Mouse (Mus musculus) kidney, embryonic 15.5 days (tissue): ENCODE measurements around the gene Crtc2. TPM values are rescaled to one million over a fixed set of nuclear protein-coding genes. Genes with fewer than 3 reads are reported as not detected.
"Not testable (repeated sequence)": the region's sequence is repeated elsewhere in the genome, so short reads cannot be mapped to it uniquely, and the experiment has no call there.

ENCODE experiments used
- ATAC-seq: fragments of 200-750 bp; cut with Nextera tagmentation; replicated peaks from 2 replicates; pipeline ENCODE4 v1.8.0; 2017; ENCODE audit warnings: moderate TSS enrichment; ENCODE audit not compliant: low FRiP score
- H3K27ac ChIP-seq: fragments of 300-500 bp; sonication (generic); 2 replicates; pipeline ENCODE4 v1.5.1; 2015; ENCODE audit warnings: mild to moderate bottlenecking, inconsistent platforms
- H3K27me3 ChIP-seq: fragments of 300-500 bp; sonication (generic); 2 replicates; pipeline ENCODE4 v1.6.1; 2015; ENCODE audit warnings: inconsistent platforms
- H3K36me3 ChIP-seq: fragments of 300-500 bp; sonication (generic); 2 replicates; pipeline ENCODE4 v1.6.1; 2015; ENCODE audit warnings: inconsistent platforms
- H3K4me1 ChIP-seq: fragments of 300-500 bp; sonication (generic); 2 replicates; pipeline ENCODE4 v1.6.1; 2015; ENCODE audit warnings: inconsistent platforms
- H3K4me2 ChIP-seq: fragments of 300-500 bp; sonication (generic); 2 replicates; pipeline ENCODE4 v1.6.1; 2015; ENCODE audit warnings: moderate library complexity, mild to moderate bottlenecking, inconsistent platforms
- H3K4me3 ChIP-seq: fragments of 300-500 bp; sonication (generic); replicated peaks from 2 replicates; pipeline ENCODE4 v1.5.1; 2015; ENCODE audit warnings: mild to moderate bottlenecking, inconsistent platforms
- H3K9ac ChIP-seq: fragments of 300-500 bp; sonication (generic); 2 replicates; pipeline ENCODE4 v1.6.1; 2015; ENCODE audit warnings: mild to moderate bottlenecking, inconsistent platforms
- H3K9me3 ChIP-seq: fragments of 300-500 bp; sonication (generic); replicated peaks from 2 replicates; pipeline ENCODE4 v1.6.1; 2016; ENCODE audit warnings: inconsistent platforms
- WGBS: fragments of 180-500 bp; shearing (Covaris S2); methylation state at CpG from one replicate; pipeline ENCODE4 v1.1.7; 2015; ENCODE audit warnings: mixed read lengths; 5-methylcytosine and 5-hydroxymethylcytosine counted together
- polyA plus RNA-seq: library from polyadenylated mRNA; unstranded; fragments of >200 nt; fragmentation: Nextera tagmentation; extraction: Ambion mirVana; gene quantifications from 2 replicates; pipeline ENCODE4 v1.2.1, GENCODE M21; 2015

Crtc2 gene
- polyA plus RNA-seq, 1 experiment from 2014 or later, result 26.1 TPM

DNA sequence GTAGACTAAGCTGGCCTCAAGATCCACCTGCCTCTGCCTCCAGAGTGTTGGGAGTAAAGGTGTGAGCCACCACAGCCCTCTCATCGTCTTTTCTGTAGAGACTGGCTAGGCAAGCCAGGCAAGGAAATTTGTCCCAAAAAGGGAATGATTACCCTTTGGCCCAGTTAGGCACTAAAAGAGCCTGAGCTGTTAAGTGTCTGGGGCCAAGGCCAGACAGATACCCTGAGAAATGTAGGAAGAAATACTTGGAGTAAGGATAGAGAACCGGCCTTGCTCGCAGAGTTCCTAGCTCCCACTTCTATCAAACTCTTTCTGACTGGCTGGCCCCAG, 6.4 kb upstream of the Crtc2 start:
- Histone ChIP-seq H3K9ac (peak overlapping the region; percentile 41), H3K27me3 (no peaks in the 10 kb centered on the region), H3K9me3 (no peaks in the 10 kb centered on the region), H3K4me2 (peak overlapping the region; percentile 85), H3K36me3 (peaks cover 26% of the 10 kb centered on the region), H3K4me1 (peaks cover 37% of the 10 kb centered on the region), H3K4me3 (peak overlapping the region; percentile 74), H3K27ac (peak overlapping the region; percentile 94)
- 0% methylated on average over 3 of the region's 3 CpGs for WGBS
- no peak; the same call in 1 of the 2 replicates for ATAC-seq

- WGBS, result under 1% methylated on average over 44 of the region's 44 CpGs
- Histone ChIP-seq H3K4me1 (peaks cover 31% of the 10 kb centered on the region), H3K36me3 (peaks cover 26% of the 10 kb centered on the region), H3K9ac (peak within 1 kb of the TSS; percentile 74), H3K4me3 (peak within 1 kb of the TSS; percentile 74), H3K27me3 (no peaks in the 10 kb centered on the region), H3K4me2 (peak within 1 kb of the TSS; percentile 85), H3K27ac (peak within 1 kb of the TSS; percentile 94), H3K9me3 (no peaks in the 10 kb centered on the region)
- peak; percentile 95 for ATAC-seq
Observed at GRCm38 (mm10) chr3:90247960-90248745, 5.8 kb upstream of the Crtc2 start, which contains the start of gene Slc39a1. Slc39a1 (plus strand) TSS chr3:90248172.

- Histone ChIP-seq H3K9ac (peak overlapping the region; percentile 74), H3K4me2 (peak overlapping the region; percentile 85), H3K9me3 (no peaks in the 10 kb centered on the region), H3K4me1 (peaks cover 25% of the 10 kb centered on the region), H3K36me3 (peaks cover 26% of the 10 kb centered on the region), H3K4me3 (peak overlapping the region; percentile 74), H3K27me3 (no peaks in the 10 kb centered on the region), H3K27ac (peak overlapping the region; percentile 94)
- WGBS, result 3% methylated on average over 10 of the region's 10 CpGs
- no peak for ATAC-seq
Observed at GRCm38 (mm10) chr3:90248746-90249100, 5.2 kb upstream of the Crtc2 start.

DNA sequence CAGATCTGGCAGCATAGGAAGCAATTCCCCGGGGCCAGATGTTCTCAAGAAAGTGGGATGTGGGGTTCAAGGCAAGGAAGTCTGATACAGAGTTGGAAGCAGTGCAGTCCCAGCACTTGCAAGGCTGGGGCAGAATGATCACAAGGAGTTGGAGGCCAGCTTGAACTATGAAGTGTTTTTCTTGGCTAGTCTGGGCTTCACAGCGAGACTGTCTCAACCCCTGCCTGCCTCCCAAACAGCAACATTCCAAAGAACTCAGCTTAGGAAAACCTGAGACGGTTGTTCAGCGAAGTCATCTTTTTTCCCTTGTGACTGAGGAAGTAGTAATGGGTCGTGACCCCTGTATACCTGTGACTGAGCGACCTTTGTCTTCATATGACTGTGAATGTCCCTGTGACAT, 3.2 kb upstream of the Crtc2 start:
- no peak overlapping the region for H3K9ac ChIP-seq
- H3K4me1 ChIP-seq, result peaks cover 32% of the 10 kb centered on the region
- WGBS, result 66% methylated on average over 6 of the region's 6 CpGs
- H3K27ac ChIP-seq, result 0 out of 2 replicates have a peak overlapping the region, but pooled peaks have one; percentile 41
- H3K9me3 ChIP-seq, result no peaks in the 10 kb centered on the region
- H3K4me2 ChIP-seq, result no peak overlapping the region
- H3K36me3 ChIP-seq, result peaks cover 26% of the 10 kb centered on the region
- H3K4me3 ChIP-seq, result no peak overlapping the region
- ATAC-seq, result no peak
- H3K27me3 ChIP-seq, result no peaks in the 10 kb centered on the region

DNA sequence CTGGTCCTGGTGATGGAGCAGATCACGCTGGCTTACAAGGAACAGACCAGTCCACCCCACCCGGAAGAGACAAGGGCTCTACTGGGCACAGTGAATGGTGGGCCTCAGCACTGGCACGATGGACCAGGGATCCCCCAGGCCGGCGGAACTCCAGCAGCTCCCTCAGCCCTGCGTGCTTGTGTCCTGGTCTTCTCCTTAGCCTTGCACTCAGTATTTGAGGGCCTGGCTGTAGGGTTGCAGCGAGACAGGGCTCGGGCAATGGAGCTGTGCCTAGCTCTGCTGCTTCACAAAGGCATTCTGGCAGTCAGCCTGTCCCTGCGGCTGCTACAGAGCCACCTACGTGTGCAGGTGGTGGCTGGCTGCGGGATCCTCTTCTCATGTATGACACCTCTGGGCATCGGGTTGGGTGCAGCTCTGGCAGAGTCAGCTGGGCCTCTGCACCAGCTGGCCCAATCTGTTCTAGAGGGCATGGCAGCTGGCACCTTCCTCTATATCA, 2.2 kb upstream of the Crtc2 start:
- Histone ChIP-seq H3K4me1 (peaks cover 38% of the 10 kb centered on the region), H3K36me3 (peaks cover 27% of the 10 kb centered on the region)
- not testable (repeated sequence) for H3K9me3 ChIP-seq, H3K4me2 ChIP-seq, H3K9ac ChIP-seq, H3K4me3 ChIP-seq, H3K27me3 ChIP-seq, ATAC-seq, H3K27ac ChIP-seq
- WGBS, result 93% methylated on average over 10 of the region's 12 CpGs

GRCm38 (mm10) chr3:90252659-90253058, 1.3 kb upstream of the Crtc2 start:
- not testable (repeated sequence) for H3K27ac ChIP-seq, H3K4me2 ChIP-seq, ATAC-seq, H3K27me3 ChIP-seq, H3K4me3 ChIP-seq, H3K9ac ChIP-seq, H3K9me3 ChIP-seq
- WGBS, result 88% methylated on average over 2 of the region's 2 CpGs
- Histone ChIP-seq H3K36me3 (peaks cover 35% of the 10 kb centered on the region), H3K4me1 (peaks cover 35% of the 10 kb centered on the region)

DNA sequence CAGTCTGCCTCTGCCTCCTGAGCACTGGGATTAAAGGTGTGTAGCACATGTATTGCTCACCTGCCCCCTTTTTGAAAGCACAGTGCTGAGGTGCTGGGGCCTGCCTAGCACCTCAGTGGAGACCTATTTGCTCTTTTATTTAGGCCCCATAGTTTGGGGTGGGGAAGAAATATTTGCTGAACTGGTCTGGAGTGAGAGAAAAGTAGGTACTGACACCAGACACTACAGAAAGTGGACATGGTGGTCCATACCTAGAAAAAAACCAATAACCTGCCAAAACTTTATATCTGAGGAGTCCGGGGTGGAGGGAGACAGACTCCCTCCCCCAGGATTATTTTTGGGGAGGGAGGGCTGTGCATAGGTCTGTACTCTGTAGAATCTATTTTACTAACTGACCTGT, 789 bp upstream of the Crtc2 start:
- H3K9ac ChIP-seq, H3K9me3 ChIP-seq, H3K4me3 ChIP-seq, H3K27me3 ChIP-seq, H3K27ac ChIP-seq: not testable (repeated sequence)
- 50% methylated on average over 1 of the region's 1 CpGs for WGBS
- Histone ChIP-seq H3K4me1 (peaks cover 34% of the 10 kb centered on the region), H3K36me3 (peaks cover 40% of the 10 kb centered on the region), H3K4me2 (peak overlapping the region; percentile 72; the same call in 1 of the 2 replicates)
- ATAC-seq, result peak; percentile 1; the same call in 1 of the 2 replicates

GRCm38 (mm10) chr3:90254419-90255193, 643 bp downstream of the Crtc2 start:
- WGBS, result under 1% methylated on average over 41 of the region's 41 CpGs
- Histone ChIP-seq H3K27me3 (no peaks in the 10 kb centered on the region), H3K4me3 (peak overlapping the region; percentile 78), H3K36me3 (peaks cover 50% of the 10 kb centered on the region), H3K9ac (peak overlapping the region; percentile 82), H3K27ac (peak overlapping the region; percentile 90), H3K4me1 (peaks cover 24% of the 10 kb centered on the region), H3K9me3 (no peaks in the 10 kb centered on the region), H3K4me2 (peak overlapping the region; percentile 72)
- ATAC-seq, result peak; percentile 78

GRCm38 (mm10) chr3:90255194-90255565, 1.2 kb downstream of the Crtc2 start:
- WGBS, result 3% methylated on average over 2 of the region's 2 CpGs
- H3K4me1 ChIP-seq, result peaks cover 23% of the 10 kb centered on the region
- peaks cover 51% of the 10 kb centered on the region for H3K36me3 ChIP-seq
- no peak for ATAC-seq
- H3K4me2 ChIP-seq, result peak overlapping the region; percentile 72
- H3K9me3 ChIP-seq, result no peaks in the 10 kb centered on the region
- peak overlapping the region; percentile 90 for H3K27ac ChIP-seq
- H3K4me3 ChIP-seq, result peak overlapping the region; percentile 78
- no peaks in the 10 kb centered on the region for H3K27me3 ChIP-seq
- H3K9ac ChIP-seq, result peak overlapping the region; percentile 82

- ATAC-seq, result no peak
- H3K27ac ChIP-seq, result no peak overlapping the region
- WGBS, result 91% methylated on average over 14 of the region's 14 CpGs
- no peaks in the 10 kb centered on the region for H3K9me3 ChIP-seq
- peak overlapping the region; percentile 72 for H3K4me2 ChIP-seq
- H3K9ac ChIP-seq, result no peak overlapping the region
- peaks cover 19% of the 10 kb centered on the region for H3K4me1 ChIP-seq
- peaks cover 51% of the 10 kb centered on the region for H3K36me3 ChIP-seq
- H3K27me3 ChIP-seq, result no peaks in the 10 kb centered on the region
- peak overlapping the region; percentile 78 for H3K4me3 ChIP-seq
Observed at GRCm38 (mm10) chr3:90255784-90256353, 1.9 kb downstream of the Crtc2 start.

DNA sequence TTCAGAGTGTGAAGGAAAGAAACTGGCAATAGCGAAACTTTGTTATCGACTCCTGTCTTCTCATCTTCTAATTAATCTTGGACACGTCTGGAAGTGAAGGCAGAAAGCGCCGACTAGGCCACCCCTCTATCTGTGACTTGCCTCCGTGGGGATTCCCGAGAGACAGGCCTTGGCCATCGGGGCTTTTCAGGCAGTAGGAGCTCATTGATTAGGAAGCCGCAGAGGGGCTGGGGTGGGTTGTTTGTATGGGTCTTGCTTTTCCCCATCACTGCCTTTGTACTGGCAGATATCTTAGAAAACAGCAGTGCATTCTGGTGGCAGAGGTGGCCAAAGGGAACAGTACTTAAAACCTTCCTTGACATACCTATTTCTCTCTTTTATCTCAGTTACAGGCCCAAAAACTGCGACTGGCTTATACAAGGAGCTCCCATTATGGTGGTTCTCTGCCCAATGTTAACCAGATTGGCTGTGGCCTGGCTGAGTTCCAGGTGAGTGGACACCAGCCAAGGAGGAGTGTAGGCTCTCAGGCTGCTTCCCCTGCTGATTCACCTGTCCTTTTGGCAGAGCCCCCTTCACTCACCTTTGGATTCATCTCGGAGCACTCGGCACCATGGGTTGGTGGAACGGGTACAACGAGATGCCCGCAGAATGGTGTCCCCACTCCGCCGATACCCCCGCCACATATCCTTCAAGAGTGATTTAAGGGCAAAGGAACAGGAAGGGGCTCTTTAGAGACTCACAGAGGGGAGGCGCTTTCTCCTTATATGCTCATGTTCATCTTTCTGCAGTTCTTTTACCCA, 3.0 kb downstream of the Crtc2 start:
- H3K4me2 ChIP-seq, result no peak overlapping the region
- no peak overlapping the region for H3K4me3 ChIP-seq
- H3K27ac ChIP-seq, result no peak overlapping the region
- 91% methylated on average over 19 of the region's 19 CpGs for WGBS
- H3K27me3 ChIP-seq, result no peaks in the 10 kb centered on the region
- ATAC-seq, result no peak
- no peak overlapping the region for H3K9ac ChIP-seq
- peaks cover 17% of the 10 kb centered on the region for H3K4me1 ChIP-seq
- no peaks in the 10 kb centered on the region for H3K9me3 ChIP-seq
- H3K36me3 ChIP-seq, result peaks cover 52% of the 10 kb centered on the region
